ENCODE assay signal across 21 mouse cellular contexts in genomic region chr13:50752961-50753360, GRCm38 (mm10). TPM values are rescaled to one million over a fixed set of nuclear protein-coding genes. Genes with fewer than 3 reads are reported as not detected.
A peak's percentile ranks its signal among the peaks of the same experiment; 100 is the strongest.
DNase-seq lines count a peak whose midpoint lies in the region; ATAC-seq lines count a peak whose summit lies in the region.
"Not testable (repeated sequence)": the region's sequence is repeated elsewhere in the genome, so short reads cannot be mapped to it uniquely, and the experiment has no call there.
"Had no signal": no experiment of that assay in that cellular context is flagged by ENCODE, and none has a peak within 500 bp of the region (broad histone marks: within the 10 kb centered on the region; RNA-seq: fewer than 3 reads in every experiment).

No protein-coding gene starts in this region.

- not testable (repeated sequence) for H3K36me3 ChIP-seq in kidney, embryonic 15.5 days; limb, embryonic 11.5 days (ENCODE audit: control insufficient read depth, insufficient read depth, low read length); neural tube, embryonic 12.5 days; neural tube, embryonic 14.5 days (ENCODE audit: control insufficient read depth, insufficient read depth, low read length)

- H3K27ac ChIP-seq in kidney, embryonic 15.5 days; limb, embryonic 11.5 days (replicated peaks; ENCODE audit: low read depth, low read length); neural tube, embryonic 12.5 days; neural tube, embryonic 14.5 days (ENCODE audit: low read depth, low read length): not testable (repeated sequence)

- not testable (repeated sequence) for H3K9ac ChIP-seq in kidney, embryonic 15.5 days; limb, embryonic 11.5 days (ENCODE audit: low read length); neural tube, embryonic 12.5 days; neural tube, embryonic 14.5 days (replicated peaks; ENCODE audit: low read depth, low read length)

- not testable (repeated sequence) for H3K27me3 ChIP-seq in kidney, embryonic 15.5 days; limb, embryonic 11.5 days (ENCODE audit: control insufficient read depth, insufficient read depth, low read length); neural tube, embryonic 12.5 days (replicated peaks); neural tube, embryonic 14.5 days (ENCODE audit: control insufficient read depth, insufficient read depth, low read length)

- ATAC-seq in kidney, embryonic 15.5 days (replicated peaks; ENCODE audit: low FRiP score) = 0 out of 2 replicates have a peak, but pooled peaks have one; percentile 52
- ATAC-seq in limb, embryonic 11.5 days (ENCODE audit: insufficient number of reproducible peaks, low FRiP score, low TSS enrichment, low read depth) = not testable (repeated sequence)
- ATAC-seq in neural tube, embryonic 12.5 days (ENCODE audit: low FRiP score, low read depth) = 0 out of 2 replicates have a peak, but pooled peaks have one; percentile 51
- ATAC-seq in neural tube, embryonic 14.5 days (ENCODE audit: low read depth) = peak; percentile 34; the same call in 1 of the 2 replicates

- not testable (repeated sequence) for H3K4me2 ChIP-seq in kidney, embryonic 15.5 days; limb, embryonic 11.5 days (ENCODE audit: low read depth, severe bottlenecking); neural tube, embryonic 12.5 days (replicated peaks); neural tube, embryonic 14.5 days (ENCODE audit: low read depth, low read length)

- 0 out of 2 replicates have a peak, but pooled peaks cover 11% of the 10 kb centered on the region for H3K4me1 ChIP-seq in kidney, embryonic 15.5 days
- not testable (repeated sequence) for H3K4me1 ChIP-seq in limb, embryonic 11.5 days (ENCODE audit: control insufficient read depth, insufficient read depth, low read length); neural tube, embryonic 12.5 days; neural tube, embryonic 14.5 days (ENCODE audit: control insufficient read depth, insufficient read depth, low read length)

- not testable (repeated sequence) for H3K9me3 ChIP-seq in kidney, embryonic 15.5 days (replicated peaks); limb, embryonic 11.5 days (ENCODE audit: control insufficient read depth, low read length); neural tube, embryonic 12.5 days; neural tube, embryonic 14.5 days (ENCODE audit: control insufficient read depth, low read length)

- not testable (repeated sequence) for H3K4me3 ChIP-seq in kidney, embryonic 15.5 days (replicated peaks); limb, embryonic 11.5 days (ENCODE audit: low read depth, low read length); neural tube, embryonic 12.5 days; neural tube, embryonic 14.5 days (ENCODE audit: low read depth, low read length)

- peak; percentile 32 for DNase-seq in embryo, embryonic 10.5 days (ENCODE audit: low spot score)
- peak; percentile 11 for DNase-seq in embryo, embryonic 11.5 days (ENCODE audit: low read depth, low spot score)
- DNase-seq in forelimb bud, embryonic 11.5 days (ENCODE audit: low read depth, low spot score) = peak; percentile 3
- peak; percentile 21 for DNase-seq in limb, embryonic 11.5 days (ENCODE audit: low spot score)
- DNase-seq in mesoderm, embryonic 11.5 days (ENCODE audit: low read depth, low spot score) = peak; percentile 58

RNA-seq across cellular contexts. Expression of gene Gm8765, which starts 54.8 kb away (rescaled TPM):
- not detected in 2 replicates for polyA plus RNA-seq in kidney, embryonic 15.5 days (2015; fragmentation: Nextera tagmentation; extraction: Ambion mirVana)
- not detected in 2 replicates for polyA plus RNA-seq in limb, embryonic 11.5 days (2014; fragmentation: Nextera tagmentation; extraction: Ambion mirVana)
- not detected in 2 replicates for polyA plus RNA-seq in neural tube, embryonic 12.5 days (2016; fragmentation: Nextera tagmentation; extraction: Ambion mirVana)
- not detected in 2 replicates for polyA plus RNA-seq in neural tube, embryonic 14.5 days (2014; fragmentation: Nextera tagmentation; extraction: Ambion mirVana)
- polyA plus RNA-seq: activated CD4-positive, CD25-positive, alpha-beta regulatory T cell, adult 4 months; CD4-positive, CD25-positive, alpha-beta regulatory T cell, adult 4 months; cerebellum, adult 2 months; cortical plate, adult 2 months; embryonic facial prominence, embryonic 10.5 days; embryonic facial prominence, embryonic 12.5 days; embryonic facial prominence, embryonic 14.5 days; forebrain, embryonic 11.5 days; forebrain, embryonic 13.5 days; forebrain, embryonic 15.5 days; forebrain, postnatal 0 days; G1E; Patski had no signal

Comparison
In these comparisons a context has a peak if more than half of its experiments do, and no peak if none do; other contexts are left out.
1. DNase-seq: peak in every context shown above with its lines; median percentile 58 in mesoderm, embryonic 11.5 days; 32 in embryo, embryonic 10.5 days; 21 in limb, embryonic 11.5 days; 11 in embryo, embryonic 11.5 days; 3 in forelimb bud, embryonic 11.5 days.